Mouse (Mus musculus): ENCODE data around the gene Senp6. TPM values are rescaled to one million over a fixed set of nuclear protein-coding genes. Genes with fewer than 3 reads are reported as not detected.
A peak's percentile ranks its signal among the peaks of the same experiment; 100 is the strongest.
"Not testable (repeated sequence)": the region's sequence is repeated elsewhere in the genome, so short reads cannot be mapped to it uniquely, and the experiment has no call there.

Senp6 gene
- polyA plus RNA-seq (2015; fragmentation: Nextera tagmentation; extraction: Ambion mirVana), result 40.1 and 48.3 TPM in 2 replicates

DNA sequence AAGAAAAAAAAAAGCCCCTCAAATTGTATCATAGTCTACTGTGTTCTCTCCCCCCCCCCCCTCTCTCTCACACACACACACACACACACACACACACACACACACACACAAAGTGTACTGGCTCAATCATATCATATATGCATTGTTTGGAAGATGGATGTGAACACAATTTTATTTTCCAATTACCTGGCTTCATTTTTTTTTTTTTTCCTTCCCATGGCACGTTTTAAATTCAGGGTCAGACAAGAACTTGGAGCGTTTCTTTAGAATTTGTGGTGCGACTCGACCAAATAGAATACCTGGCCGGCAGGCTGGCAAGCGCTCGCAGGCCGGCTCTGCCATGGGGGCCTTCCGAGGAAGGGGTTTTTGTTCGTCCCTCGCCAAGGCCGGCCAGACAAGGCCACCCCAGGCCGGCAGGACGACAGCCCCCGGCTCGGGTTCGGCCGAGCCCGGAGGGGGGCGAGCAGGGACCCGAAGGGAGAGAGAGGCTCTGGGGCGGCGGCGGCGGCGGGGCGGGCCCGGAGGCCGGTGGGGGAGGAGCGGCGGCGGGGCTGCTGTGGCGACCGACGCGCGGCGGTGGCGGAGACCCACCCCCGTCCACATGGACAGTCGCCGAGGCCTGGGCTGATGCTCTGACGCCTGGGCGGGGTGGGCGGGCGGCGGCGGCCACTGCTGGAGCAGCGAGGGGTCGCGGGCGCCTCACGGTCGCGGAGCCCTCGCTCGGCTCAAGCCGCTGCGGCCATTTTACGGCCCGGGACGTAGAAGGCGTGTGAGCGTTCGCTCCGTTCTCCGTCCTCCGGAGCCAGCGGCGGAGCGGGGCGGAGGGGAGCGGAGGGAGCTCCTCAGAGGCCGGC lies at the start of gene Senp6:
Gene Senp6, plus strand, starts transcription at position 537 of the 854 bp plus-strand sequence.
- no peaks in the 10 kb centered on the region for H3K36me3 ChIP-seq
- H3K4me1 ChIP-seq, result 0 out of 2 replicates have a peak, but pooled peaks cover 5% of the 10 kb centered on the region
- H3K27ac ChIP-seq, result peak within 1 kb of the TSS; percentile 99
- WGBS, result under 1% methylated on average over 65 of the region's 74 CpGs
- H3K9ac ChIP-seq, result peak within 1 kb of the TSS; percentile 95
- peak within 1 kb of the TSS; percentile 83 for H3K4me3 ChIP-seq
- ATAC-seq (ENCODE audit: insufficient number of reproducible peaks, low FRiP score, low TSS enrichment, low read depth), result peak; percentile 89
- no peaks in the 10 kb centered on the region for H3K27me3 ChIP-seq
- 0 out of 2 replicates have a peak, but pooled peaks cover 3% of the 10 kb centered on the region for H3K9me3 ChIP-seq
- H3K4me2 ChIP-seq, result peak within 1 kb of the TSS; percentile 58

DNA sequence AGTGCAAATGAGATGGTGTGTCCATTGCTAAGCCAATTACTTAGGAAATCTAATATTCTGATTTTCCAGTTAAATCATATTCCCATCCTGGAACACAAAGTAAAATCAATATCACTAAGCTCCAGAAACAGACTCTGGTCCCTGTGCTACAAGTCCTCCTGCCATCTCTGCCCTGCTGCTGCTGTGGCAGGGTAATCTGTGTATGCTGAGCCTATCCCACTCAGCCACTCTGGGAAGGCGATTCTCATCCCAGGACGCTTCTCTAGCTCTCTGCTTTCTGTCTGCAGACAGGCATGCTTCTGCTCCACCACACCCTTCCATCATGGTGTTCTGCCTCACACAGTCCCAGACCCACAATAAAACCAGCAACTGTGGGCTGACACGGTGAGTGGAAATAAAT lies 46.3 kb upstream of the Senp6 start:
- Histone ChIP-seq H3K4me1 (no peaks in the 10 kb centered on the region), H3K4me2 (no peak overlapping the region), H3K9me3 (no peaks in the 10 kb centered on the region), H3K27ac (no peak overlapping the region), H3K27me3 (no peaks in the 10 kb centered on the region), H3K36me3 (no peaks in the 10 kb centered on the region), H3K9ac (no peak overlapping the region), H3K4me3 (no peak overlapping the region)
- WGBS, result 33% methylated on average over 3 of the region's 3 CpGs
- no peak for ATAC-seq (ENCODE audit: insufficient number of reproducible peaks, low FRiP score, low TSS enrichment, low read depth)

DNA sequence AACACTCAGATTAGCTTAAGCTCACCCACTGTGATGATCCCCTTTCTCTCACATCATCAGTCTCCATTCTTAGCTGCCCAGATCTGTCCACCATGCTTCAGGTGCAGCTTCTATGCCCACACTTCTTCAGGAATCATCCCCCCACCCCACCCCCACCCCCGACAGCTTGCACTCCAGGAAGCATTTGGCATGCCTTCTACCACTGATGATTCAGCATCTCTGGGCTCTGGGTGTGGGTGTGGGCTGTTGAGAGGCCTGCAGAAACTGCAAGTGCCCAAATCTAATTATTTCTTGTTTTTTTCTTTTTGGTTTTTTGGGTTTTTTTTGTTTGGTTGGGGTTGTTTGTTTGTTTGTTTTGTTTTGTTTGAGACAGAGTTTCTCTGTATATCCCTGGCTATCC lies 45.1 kb upstream of the Senp6 start:
- H3K36me3 ChIP-seq, result no peaks in the 10 kb centered on the region
- H3K9ac ChIP-seq, result no peak overlapping the region
- WGBS, result 41% methylated on average over 1 of the region's 1 CpGs
- H3K4me1 ChIP-seq, result no peaks in the 10 kb centered on the region
- no peaks in the 10 kb centered on the region for H3K9me3 ChIP-seq
- no peak overlapping the region for H3K4me3 ChIP-seq
- H3K27ac ChIP-seq, result no peak overlapping the region
- H3K27me3 ChIP-seq, result no peaks in the 10 kb centered on the region
- ATAC-seq (ENCODE audit: insufficient number of reproducible peaks, low FRiP score, low TSS enrichment, low read depth), result no peak
- H3K4me2 ChIP-seq, result no peak overlapping the region

DNA sequence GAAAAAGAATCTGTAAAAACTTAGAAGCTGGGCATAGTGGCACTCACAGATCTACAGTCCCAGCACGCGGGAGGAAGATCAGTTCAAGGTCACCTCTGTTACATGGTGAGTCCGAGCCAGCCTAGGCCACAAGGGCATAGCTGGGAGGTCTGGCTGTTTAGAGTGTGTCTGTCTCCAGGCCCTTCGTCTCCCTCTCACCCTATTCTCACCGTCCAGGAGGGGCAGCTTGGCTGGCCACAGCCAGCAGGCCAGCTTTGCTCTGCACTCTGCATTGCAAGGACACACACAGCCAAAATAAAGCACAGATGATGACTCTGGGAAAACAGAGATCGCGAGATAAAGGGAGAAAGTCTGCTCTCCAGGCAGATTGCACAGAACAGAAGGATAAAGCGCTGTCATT lies 43.9 kb upstream of the Senp6 start:
- no peaks in the 10 kb centered on the region for H3K27me3 ChIP-seq
- H3K27ac ChIP-seq, result no peak overlapping the region
- H3K4me2 ChIP-seq, result no peak overlapping the region
- no peak overlapping the region for H3K4me3 ChIP-seq
- 68% methylated on average over 8 of the region's 8 CpGs for WGBS
- no peak for ATAC-seq (ENCODE audit: insufficient number of reproducible peaks, low FRiP score, low TSS enrichment, low read depth)
- H3K36me3 ChIP-seq, result no peaks in the 10 kb centered on the region
- H3K9me3 ChIP-seq, result no peaks in the 10 kb centered on the region
- no peak overlapping the region for H3K9ac ChIP-seq
- no peaks in the 10 kb centered on the region for H3K4me1 ChIP-seq

DNA sequence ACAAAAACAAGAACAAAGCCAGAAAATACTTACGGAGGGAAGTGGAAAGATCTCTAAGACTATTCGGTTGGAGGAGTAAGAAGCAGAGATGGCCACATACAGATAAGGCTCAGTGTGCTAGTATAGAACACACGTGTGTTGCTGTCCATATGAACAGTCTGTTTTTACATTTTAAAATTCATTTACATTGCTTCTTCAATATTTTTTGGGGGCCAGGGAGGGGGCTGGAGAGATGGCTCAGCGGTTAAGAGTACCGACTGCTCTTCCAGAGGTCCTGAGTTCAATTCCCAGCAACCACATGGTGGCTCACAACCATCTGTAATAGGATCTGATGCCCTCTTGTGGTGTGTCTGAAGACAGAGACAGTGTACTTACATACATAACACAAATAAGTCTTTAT lies 41.4 kb upstream of the Senp6 start:
- ATAC-seq (ENCODE audit: insufficient number of reproducible peaks, low FRiP score, low TSS enrichment, low read depth), result not testable (repeated sequence)
- 90% methylated on average over 5 of the region's 5 CpGs for WGBS

DNA sequence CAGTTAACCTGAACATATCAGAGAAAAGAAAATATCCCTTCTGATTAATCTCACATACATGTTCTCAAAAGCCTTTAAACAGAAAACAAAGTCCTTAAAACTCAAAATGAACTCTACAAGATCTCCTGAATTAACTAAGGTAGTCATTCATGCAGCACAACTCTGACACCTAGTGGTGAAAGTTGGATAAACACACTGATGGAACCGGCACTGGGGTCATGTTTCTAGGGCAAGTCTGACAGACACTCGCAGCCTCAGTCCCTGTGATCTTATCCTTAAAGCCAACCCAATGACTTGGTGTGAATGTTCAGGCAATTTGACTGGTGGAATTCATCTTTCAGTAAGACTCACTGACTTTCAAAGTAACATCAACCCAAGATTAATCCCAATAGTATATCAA lies 40.7 kb upstream of the Senp6 start:
- no peaks in the 10 kb centered on the region for H3K27me3 ChIP-seq
- no peak overlapping the region for H3K9ac ChIP-seq
- H3K36me3 ChIP-seq, result no peaks in the 10 kb centered on the region
- 1% methylated on average over 2 of the region's 2 CpGs for WGBS
- no peaks in the 10 kb centered on the region for H3K9me3 ChIP-seq
- no peak overlapping the region for H3K4me2 ChIP-seq
- no peak for ATAC-seq (ENCODE audit: insufficient number of reproducible peaks, low FRiP score, low TSS enrichment, low read depth)
- H3K4me1 ChIP-seq, result no peaks in the 10 kb centered on the region
- no peak overlapping the region for H3K4me3 ChIP-seq
- no peak overlapping the region for H3K27ac ChIP-seq

More for the DNA sequence above, 41.4 kb upstream of the Senp6 start:
- H3K27ac ChIP-seq, H3K4me3 ChIP-seq, H3K9ac ChIP-seq, H3K36me3 ChIP-seq, H3K9me3 ChIP-seq, H3K4me2 ChIP-seq, H3K4me1 ChIP-seq, H3K27me3 ChIP-seq: not testable (repeated sequence)

GRCm38 (mm10) chr9:80026581-80027021 lies 40.1 kb upstream of the Senp6 start:
- ATAC-seq (ENCODE audit: insufficient number of reproducible peaks, low FRiP score, low TSS enrichment, low read depth), result no peak
- Histone ChIP-seq H3K4me3 (no peak overlapping the region), H3K4me1 (no peaks in the 10 kb centered on the region), H3K36me3 (no peaks in the 10 kb centered on the region), H3K27ac (no peak overlapping the region), H3K4me2 (no peak overlapping the region), H3K9ac (no peak overlapping the region), H3K9me3 (no peaks in the 10 kb centered on the region), H3K27me3 (no peaks in the 10 kb centered on the region)
- WGBS, result 62% methylated on average over 6 of the region's 6 CpGs

- 88% methylated on average over 13 of the region's 13 CpGs for WGBS
- H3K27ac ChIP-seq, result no peak overlapping the region
- no peak for ATAC-seq (ENCODE audit: insufficient number of reproducible peaks, low FRiP score, low TSS enrichment, low read depth)
Observed at GRCm38 (mm10) chr9:80037262-80037996, 29.3 kb upstream of the Senp6 start.

DNA sequence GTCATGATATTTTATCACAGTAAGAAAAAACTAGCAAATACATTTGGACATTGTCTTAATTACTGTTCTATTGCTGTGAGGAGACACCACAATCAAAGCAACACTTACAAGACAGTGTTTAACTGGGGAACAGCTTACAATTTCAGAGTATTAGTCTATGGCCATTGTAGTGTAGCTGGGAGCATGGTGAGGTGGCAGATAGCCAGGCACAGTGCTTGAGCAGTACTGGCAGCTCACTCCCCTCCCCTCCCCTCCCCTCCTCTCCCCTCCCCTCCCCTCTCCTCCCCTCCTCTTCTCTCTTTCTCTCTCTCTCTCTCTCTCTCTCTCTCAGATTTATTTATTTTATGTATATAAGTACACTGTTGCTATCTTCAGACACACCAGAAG lies 28.7 kb upstream of the Senp6 start:
- Histone ChIP-seq H3K9me3 (no peaks in the 10 kb centered on the region), H3K9ac (no peak overlapping the region), H3K4me1 (peaks cover 5% of the 10 kb centered on the region; the same call in 1 of the 2 replicates), H3K27me3 (no peaks in the 10 kb centered on the region), H3K27ac (no peak overlapping the region), H3K4me2 (no peak overlapping the region), H3K4me3 (no peak overlapping the region), H3K36me3 (no peaks in the 10 kb centered on the region)
- no peak for ATAC-seq (ENCODE audit: insufficient number of reproducible peaks, low FRiP score, low TSS enrichment, low read depth)

More at GRCm38 (mm10) chr9:80037262-80037996, 29.3 kb upstream of the Senp6 start:
- no peaks in the 10 kb centered on the region for H3K36me3 ChIP-seq
- H3K4me3 ChIP-seq, result no peak overlapping the region
- no peaks in the 10 kb centered on the region for H3K27me3 ChIP-seq
- H3K4me2 ChIP-seq, result no peak overlapping the region
- H3K4me1 ChIP-seq, result peaks cover 5% of the 10 kb centered on the region; the same call in 1 of the 2 replicates
- no peaks in the 10 kb centered on the region for H3K9me3 ChIP-seq
- H3K9ac ChIP-seq, result no peak overlapping the region

DNA sequence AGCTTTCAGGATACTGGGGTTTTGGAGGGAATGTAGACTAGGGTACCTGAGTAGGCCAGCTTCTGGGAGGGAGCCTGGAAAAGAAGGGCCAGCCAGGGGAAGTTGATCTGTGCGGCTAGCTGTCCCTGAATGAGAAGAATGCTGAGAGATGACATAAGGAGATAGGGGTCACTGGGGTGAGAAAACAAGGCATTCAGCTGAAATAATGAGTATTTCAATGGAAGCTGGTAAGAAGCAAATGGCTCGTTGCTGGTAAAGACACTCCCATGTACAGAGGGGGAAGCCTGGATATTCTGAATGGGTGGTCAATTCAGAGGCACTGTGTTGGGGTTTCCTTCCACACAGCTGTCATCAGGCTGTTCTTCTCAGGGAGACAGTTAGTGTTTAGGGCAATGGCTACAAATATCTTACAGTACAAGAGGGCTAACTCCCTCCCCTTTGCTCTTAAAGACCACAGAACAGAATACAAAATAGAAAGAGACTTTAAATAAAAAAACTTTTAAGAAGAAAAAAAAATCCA lies 27.3 kb upstream of the Senp6 start:
- H3K9me3 ChIP-seq, result no peaks in the 10 kb centered on the region
- no peak for ATAC-seq (ENCODE audit: insufficient number of reproducible peaks, low FRiP score, low TSS enrichment, low read depth)
- 57% methylated on average over 2 of the region's 2 CpGs for WGBS
- no peak overlapping the region for H3K4me2 ChIP-seq
- H3K9ac ChIP-seq, result no peak overlapping the region
- H3K36me3 ChIP-seq, result no peaks in the 10 kb centered on the region
- no peak overlapping the region for H3K4me3 ChIP-seq
- H3K27me3 ChIP-seq, result no peaks in the 10 kb centered on the region
- H3K27ac ChIP-seq, result peak overlapping the region; percentile 50; the same call in 1 of the 2 replicates
- H3K4me1 ChIP-seq, result peaks cover 5% of the 10 kb centered on the region; the same call in 1 of the 2 replicates

GRCm38 (mm10) chr9:80044301-80044700 lies 22.4 kb upstream of the Senp6 start:
- not testable (repeated sequence) for H3K4me1 ChIP-seq; H3K4me2 ChIP-seq; H3K9ac ChIP-seq; H3K36me3 ChIP-seq; ATAC-seq (ENCODE audit: insufficient number of reproducible peaks, low FRiP score, low TSS enrichment, low read depth); H3K27me3 ChIP-seq; H3K27ac ChIP-seq; H3K4me3 ChIP-seq; H3K9me3 ChIP-seq
- 92% methylated on average over 4 of the region's 4 CpGs for WGBS

GRCm38 (mm10) chr9:80049271-80049670 lies 17.4 kb upstream of the Senp6 start:
- not testable (repeated sequence) for H3K4me1 ChIP-seq

More at GRCm38 (mm10) chr9:80049271-80049670, 17.4 kb upstream of the Senp6 start:
- H3K36me3 ChIP-seq; H3K4me2 ChIP-seq; ATAC-seq (ENCODE audit: insufficient number of reproducible peaks, low FRiP score, low TSS enrichment, low read depth); H3K9ac ChIP-seq; H3K4me3 ChIP-seq; H3K27ac ChIP-seq; H3K9me3 ChIP-seq; H3K27me3 ChIP-seq: not testable (repeated sequence)
- 55% methylated on average over 5 of the region's 5 CpGs for WGBS

Measured in limb, embryonic 15.5 days (tissue).